Mouse (Mus musculus): ENCODE measurements at regions not wholly inside any gene's neighbourhood (a gene's known extent, or its start where the extent isn't known, plus 50 kb on each side); places are given as distances from the start of the nearest gene placed in this dataset.

DNA sequence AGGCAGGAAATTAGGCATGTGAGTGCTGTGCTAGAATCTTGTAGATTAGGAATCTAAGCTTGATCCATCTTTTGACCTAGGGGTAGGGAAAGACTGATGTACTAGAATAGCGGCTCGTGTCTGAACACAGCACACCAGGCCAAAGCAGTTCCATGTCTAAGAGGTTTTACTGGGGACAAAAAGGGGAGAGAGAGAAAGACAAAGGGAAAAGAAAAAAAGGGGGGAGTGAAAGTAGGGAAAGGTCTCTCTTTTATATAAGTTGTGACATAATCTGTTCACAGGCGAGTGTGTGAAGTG, 144.4 kb downstream of the Tbc1d30 start:
- no peak overlapping the region for H3K4me3 ChIP-seq (replicated peaks; ENCODE audit: low read length)
- H3K4me2 ChIP-seq (ENCODE audit: low read length) = peak overlapping the region; percentile 5; the same call in 1 of the 2 replicates
- H3K27ac ChIP-seq (ENCODE audit: low read length) = no peak overlapping the region
- ATAC-seq = no peak
- H3K9me3 ChIP-seq (ENCODE audit: control insufficient read depth, low read length) = no peaks in the 10 kb centered on the region
- peaks cover 14% of the 10 kb centered on the region for H3K4me1 ChIP-seq (replicated peaks; ENCODE audit: control insufficient read depth, insufficient read depth, low read length)
- H3K27me3 ChIP-seq (replicated peaks; ENCODE audit: control insufficient read depth, insufficient read depth, low read length) = peaks cover 36% of the 10 kb centered on the region
- 20% methylated on average over 3 of the region's 3 CpGs for WGBS
- no peaks in the 10 kb centered on the region for H3K36me3 ChIP-seq (ENCODE audit: control insufficient read depth, insufficient read depth)
- no peak overlapping the region for H3K9ac ChIP-seq (replicated peaks; ENCODE audit: low read depth, low read length)
